Mouse (Mus musculus): ENCODE results near the gene Rims1.

The Rims1 gene

DNA sequence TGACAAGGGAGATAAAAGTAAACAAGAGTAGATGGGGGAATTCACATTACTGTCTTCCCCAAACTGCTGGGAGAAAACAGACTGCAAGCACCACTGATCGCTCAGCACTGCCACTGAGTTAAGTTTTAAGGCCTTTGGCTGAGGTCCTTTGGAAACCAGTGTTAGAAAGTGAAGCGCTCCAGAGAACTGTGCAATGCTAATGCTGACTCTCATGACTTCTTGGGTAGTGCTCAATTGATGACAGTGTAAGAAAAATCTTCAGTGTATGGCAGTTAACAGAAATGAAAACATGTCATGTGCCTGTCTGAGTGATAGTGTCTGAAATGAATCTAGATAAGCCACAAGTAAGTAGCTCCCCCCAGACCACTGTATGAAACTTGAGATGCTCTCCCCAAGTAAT lies 111.3 kb downstream of the Rims1 start:
- no peak for DNase-seq (ENCODE audit: low spot score in 2 of 2)

DNA sequence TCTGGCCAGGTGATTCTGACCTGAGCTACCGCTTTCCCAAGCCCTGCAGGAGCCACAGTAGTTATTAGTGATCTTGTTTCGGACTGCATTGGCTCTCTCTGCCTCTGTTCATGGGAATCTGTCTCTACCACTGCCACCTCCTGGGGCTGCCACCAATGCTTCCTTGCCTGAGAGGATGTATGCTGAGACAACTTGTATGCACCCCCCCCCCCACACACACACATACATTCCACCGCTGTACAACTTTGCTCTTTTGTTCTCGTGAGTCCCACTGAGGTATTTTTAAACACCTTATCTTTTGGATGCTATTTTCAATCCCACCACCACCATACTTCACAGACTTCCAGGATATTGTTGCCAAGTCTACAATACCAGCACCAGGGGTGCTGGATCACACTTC lies 122.3 kb downstream of the Rims1 start:
- DNase-seq (ENCODE audit: low spot score in 2 of 2) = no peak

GRCm38 (mm10) chr1:22664196-22664595 lies 141.6 kb downstream of the Rims1 start:
- no peak for DNase-seq (ENCODE audit: low spot score in 2 of 2)

- DNase-seq (ENCODE audit: low spot score in 2 of 2) = no peak
Observed at GRCm38 (mm10) chr1:22661825-22662224, 144.0 kb downstream of the Rims1 start.

DNA sequence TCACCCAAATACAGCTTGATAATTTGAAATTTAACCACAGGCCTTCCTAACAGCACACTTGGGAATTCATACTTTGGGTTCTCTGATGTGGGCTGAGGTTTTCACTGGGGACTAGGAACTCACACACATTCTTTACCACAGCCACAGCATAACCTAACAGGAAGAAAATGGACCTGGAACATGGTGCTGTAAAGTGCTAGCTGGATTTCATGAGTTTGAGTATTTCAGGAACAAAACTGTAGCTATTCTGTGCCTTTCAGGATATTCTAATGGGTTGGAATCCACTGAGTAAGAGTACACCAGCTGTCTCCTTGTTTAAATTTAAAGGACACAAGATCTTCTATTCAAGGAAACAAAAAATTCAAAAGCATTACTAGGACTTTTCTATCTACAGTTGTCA lies 149.8 kb downstream of the Rims1 start:
- no peak for DNase-seq (ENCODE audit: low spot score in 2 of 2)

GRCm38 (mm10) chr1:22654903-22655302 lies 150.9 kb downstream of the Rims1 start:
- no peak for DNase-seq (ENCODE audit: low spot score in 2 of 2)

DNA sequence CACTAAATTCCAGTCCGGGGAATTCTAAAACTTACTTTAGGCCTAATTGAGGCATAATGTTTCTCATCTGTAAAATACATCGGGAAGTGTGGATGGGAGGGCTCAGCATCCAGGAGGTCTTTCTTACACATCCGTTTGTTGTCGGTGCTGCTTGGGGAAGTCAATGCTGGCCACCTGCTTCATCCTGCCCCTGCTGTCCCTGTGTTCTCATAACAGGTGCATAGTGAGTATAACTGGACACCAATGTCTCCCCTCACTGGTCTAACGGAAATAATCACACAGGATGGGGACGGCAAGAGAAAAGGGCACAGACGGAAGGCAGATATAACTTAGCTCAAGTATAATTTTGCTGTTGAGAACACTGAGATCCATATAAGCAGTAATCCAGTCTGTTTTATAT lies 155.2 kb downstream of the Rims1 start:
- no peak for DNase-seq (ENCODE audit: low spot score in 2 of 2)

- no peak for DNase-seq (ENCODE audit: low spot score in 2 of 2)
Observed at GRCm38 (mm10) chr1:22649432-22649831, 156.4 kb downstream of the Rims1 start.

DNA sequence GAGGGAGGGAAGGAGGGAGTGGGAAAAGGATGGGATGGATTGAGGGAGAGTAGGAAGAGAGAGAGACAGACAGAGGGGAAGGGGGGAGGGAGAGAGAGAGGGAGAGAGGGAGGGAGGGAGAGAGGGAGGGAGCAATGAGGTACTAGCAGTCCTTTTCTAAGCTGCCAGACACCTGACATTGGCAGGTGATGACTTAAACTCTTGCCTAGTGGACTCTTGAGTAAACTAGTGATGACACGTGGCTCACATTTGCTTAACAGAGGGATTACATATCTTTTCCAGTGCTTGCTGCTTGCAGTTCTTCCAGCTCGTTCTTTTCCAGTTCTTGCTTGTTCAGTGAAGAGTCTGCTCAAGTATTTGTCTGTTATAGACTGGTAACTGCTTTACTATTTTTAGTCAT lies 160.5 kb downstream of the Rims1 start:
- DNase-seq (ENCODE audit: low spot score in 2 of 2) = no peak

- DNase-seq (ENCODE audit: low spot score in 2 of 2) = no peak
Observed at GRCm38 (mm10) chr1:22640568-22640967, 165.2 kb downstream of the Rims1 start.

DNA sequence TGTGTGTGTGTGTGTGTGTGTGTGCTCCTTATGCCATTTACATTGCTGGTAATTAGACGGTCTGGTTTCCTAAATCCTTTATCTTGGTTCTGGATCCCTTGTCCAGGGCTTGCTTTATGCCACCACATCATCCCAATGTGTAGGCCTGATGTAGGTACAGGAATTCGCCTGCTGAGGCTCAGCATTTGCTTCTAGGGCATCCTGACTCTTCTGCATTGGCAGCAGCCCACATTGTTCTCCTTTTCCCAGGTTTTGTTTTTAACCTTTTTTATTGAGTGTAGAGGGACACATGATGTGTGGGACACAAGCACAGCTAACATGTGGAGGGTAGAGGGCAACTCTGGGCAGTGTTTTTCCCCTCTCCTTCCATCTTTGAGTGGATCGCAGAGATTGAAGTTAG lies 166.1 kb downstream of the Rims1 start:
- no peak for DNase-seq (ENCODE audit: low spot score in 2 of 2)

GRCm38 (mm10) chr1:22633871-22634270 lies 171.9 kb downstream of the Rims1 start:
- no peak for DNase-seq (ENCODE audit: low spot score in 2 of 2)

- DNase-seq (ENCODE audit: low spot score in 2 of 2) = no peak
Observed at GRCm38 (mm10) chr1:22632551-22632950, 173.2 kb downstream of the Rims1 start.

GRCm38 (mm10) chr1:22631991-22632390 lies 173.8 kb downstream of the Rims1 start:
- no peak for DNase-seq (ENCODE audit: low spot score in 2 of 2)

- DNase-seq (ENCODE audit: low spot score in 2 of 2) = no peak
Observed at GRCm38 (mm10) chr1:22629011-22629410, 176.8 kb downstream of the Rims1 start.

DNA sequence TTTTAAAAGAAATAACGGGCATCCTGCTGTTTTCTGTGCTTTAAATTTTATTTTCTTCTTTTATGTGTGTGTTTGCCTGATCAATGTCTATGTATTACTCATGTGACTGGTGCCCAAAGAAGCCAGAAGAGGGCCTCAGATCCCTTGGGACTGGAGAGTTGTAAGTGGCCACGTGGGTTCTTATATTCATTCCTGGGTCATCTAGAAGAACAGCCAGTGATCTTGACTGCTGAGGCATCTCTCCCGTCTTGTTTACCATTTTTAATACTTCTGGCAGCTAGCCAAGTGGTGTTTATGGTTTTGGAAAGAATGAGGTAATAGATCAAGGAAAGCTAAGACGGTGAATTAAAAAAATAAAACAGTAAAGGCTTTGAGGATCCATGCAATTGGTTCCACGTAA lies 178.8 kb downstream of the Rims1 start:
- no peak for DNase-seq (ENCODE audit: low spot score in 2 of 2)

- no peak for DNase-seq (ENCODE audit: low spot score in 2 of 2)
Observed at GRCm38 (mm10) chr1:22626295-22626694, 179.5 kb downstream of the Rims1 start.

DNA sequence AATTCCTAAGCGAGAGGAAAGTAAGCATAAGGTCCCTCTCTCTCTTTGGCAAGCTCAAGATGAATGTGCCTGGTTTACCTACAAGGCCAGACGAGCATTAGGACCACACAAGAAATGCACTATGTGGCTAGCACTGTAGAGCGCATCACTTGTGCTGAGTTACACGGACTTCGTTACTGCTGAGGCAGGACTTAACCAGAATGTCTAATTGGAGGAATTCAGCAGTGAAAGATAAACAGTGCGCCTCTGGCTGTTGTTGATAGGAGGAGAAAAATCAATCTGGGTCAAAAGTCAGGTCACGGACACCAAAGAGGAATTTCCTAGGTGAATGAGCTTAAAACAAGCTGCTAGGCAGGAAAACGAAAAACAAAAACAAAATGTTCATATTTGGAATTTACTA lies 185.0 kb downstream of the Rims1 start:
- DNase-seq (ENCODE audit: low spot score in 2 of 2) = no peak

GRCm38 (mm10) chr1:22615601-22616000 lies 190.2 kb downstream of the Rims1 start:
- DNase-seq (ENCODE audit: low spot score in 2 of 2) = no peak

GRCm38 (mm10) chr1:22613609-22614008 lies 192.2 kb downstream of the Rims1 start:
- no peak for DNase-seq (ENCODE audit: low spot score in 2 of 2)

DNA sequence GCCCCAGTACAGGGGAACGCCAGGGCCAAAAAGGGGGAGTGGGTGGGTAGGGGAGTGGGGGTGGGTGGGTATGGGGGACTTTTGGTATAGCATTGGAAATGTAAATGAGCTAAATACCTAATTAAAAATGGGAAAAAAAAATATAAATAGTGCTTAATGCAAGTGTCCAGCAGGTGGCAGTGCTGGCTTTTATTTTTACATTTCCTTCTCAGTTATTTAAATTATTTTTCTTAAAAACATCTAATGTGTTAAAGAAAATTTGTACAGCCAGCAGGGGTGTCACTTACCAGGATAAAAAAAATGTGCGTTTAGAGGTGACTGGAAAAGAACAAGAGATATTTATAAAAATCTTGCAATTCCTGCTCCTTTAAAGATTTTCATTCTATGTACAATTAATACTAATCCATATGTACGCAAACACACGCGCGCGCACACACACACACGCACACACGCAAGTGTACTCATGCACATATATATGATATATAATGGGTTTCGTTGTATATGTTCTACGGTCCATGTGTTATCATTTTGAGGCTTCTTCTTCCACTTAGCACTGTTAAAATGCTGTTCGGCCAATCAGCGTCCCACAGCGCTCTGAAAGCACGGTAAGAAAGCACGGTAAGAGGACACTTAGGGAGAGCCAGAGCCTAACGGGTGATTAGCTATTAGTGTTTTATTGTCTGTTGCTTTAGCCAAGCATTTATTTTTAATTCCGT lies 201.3 kb downstream of the Rims1 start:
- no peak for DNase-seq (ENCODE audit: low spot score in 2 of 2)

DNA sequence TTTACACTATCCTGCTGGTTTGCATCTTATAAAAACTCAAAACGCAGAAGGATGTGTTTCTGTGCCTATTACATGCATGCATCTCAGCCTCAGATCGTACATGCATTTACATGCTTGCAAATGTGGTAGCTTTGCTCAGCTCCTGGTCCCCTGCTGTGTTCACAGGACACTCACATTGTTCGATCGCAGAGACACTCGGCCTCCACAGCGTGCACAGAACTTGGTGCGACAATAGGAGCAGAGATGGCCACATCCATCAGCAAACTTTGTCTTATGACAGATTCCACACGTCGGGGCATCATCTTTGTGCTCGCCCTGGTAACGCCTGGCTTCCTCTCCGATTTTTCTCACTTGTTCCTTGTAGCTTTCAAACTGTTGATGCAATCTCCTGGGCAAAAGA lies 209.6 kb downstream of the Rims1 start:
- DNase-seq (ENCODE audit: low spot score in 2 of 2) = no peak

DNA sequence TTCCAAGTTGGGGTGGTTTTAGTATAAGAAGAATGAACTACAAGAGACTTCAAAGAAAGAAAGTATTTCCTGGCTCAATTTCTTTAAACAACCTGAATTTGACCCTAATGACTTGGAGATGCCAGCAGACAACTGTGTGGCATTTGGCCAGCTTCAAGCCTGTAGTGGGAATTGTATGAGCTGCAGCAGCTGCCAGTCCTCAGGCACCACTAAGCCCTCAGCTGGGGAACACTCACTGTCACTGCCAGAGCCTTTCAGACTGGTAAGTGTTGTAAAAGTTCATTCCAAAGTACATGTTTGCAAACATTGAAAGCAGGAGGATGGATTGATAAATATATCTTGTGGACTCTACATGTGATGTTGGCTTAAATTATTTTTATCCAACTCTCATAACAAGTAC lies 211.0 kb downstream of the Rims1 start:
- no peak for DNase-seq (ENCODE audit: low spot score in 2 of 2)

DNA sequence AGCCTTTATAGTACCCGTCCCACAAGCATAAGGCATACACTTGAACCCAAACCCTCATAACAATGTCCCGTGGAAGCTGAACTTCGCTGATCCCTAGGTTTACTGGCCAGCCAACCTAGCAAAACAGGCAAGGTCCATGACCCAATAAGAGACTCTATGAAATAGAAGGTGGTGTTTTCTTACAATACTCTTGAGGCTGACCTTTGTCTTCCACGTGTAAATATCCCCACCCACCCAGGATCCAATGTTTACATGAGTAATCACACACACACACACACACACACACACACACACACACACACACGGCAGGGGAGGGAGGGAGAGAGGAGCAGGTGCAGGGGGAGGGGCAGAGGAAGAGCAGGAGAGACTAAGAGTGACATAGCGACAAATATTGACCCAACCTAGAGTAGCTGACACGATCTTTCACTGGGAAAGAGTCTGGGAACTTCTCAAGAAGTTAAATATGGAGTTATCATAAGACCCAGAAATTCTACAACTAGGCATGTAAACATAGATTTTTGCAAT lies 217.9 kb downstream of the Rims1 start:
- no peak for DNase-seq (ENCODE audit: low spot score in 2 of 2)

Data from spleen, postnatal 14 days (tissue).